Mouse (Mus musculus) left cerebral cortex, adult 18-20 months (tissue): Measurements from ENCODE around the gene Cpa4. TPM values are rescaled to one million over a fixed set of nuclear protein-coding genes. Genes with fewer than 3 reads are reported as not detected.

ENCODE experiments used
- DNase-seq, 2 experiments: peaks; one replicate each; pipeline ENCODE4 v3.0.0; 2021 to 2022; ENCODE audit warnings: low spot score in 2 of 2, mixed read lengths in 1 of 2
- total RNA-seq, 2 experiments: library from RNA; stranded (reverse); gene quantifications; 2 replicates each; pipeline ENCODE4 v1.2.3; 2021

The Cpa4 gene
- total RNA-seq, 2 experiments from 2014 or later = 0.19 to 0.21 TPM

DNA sequence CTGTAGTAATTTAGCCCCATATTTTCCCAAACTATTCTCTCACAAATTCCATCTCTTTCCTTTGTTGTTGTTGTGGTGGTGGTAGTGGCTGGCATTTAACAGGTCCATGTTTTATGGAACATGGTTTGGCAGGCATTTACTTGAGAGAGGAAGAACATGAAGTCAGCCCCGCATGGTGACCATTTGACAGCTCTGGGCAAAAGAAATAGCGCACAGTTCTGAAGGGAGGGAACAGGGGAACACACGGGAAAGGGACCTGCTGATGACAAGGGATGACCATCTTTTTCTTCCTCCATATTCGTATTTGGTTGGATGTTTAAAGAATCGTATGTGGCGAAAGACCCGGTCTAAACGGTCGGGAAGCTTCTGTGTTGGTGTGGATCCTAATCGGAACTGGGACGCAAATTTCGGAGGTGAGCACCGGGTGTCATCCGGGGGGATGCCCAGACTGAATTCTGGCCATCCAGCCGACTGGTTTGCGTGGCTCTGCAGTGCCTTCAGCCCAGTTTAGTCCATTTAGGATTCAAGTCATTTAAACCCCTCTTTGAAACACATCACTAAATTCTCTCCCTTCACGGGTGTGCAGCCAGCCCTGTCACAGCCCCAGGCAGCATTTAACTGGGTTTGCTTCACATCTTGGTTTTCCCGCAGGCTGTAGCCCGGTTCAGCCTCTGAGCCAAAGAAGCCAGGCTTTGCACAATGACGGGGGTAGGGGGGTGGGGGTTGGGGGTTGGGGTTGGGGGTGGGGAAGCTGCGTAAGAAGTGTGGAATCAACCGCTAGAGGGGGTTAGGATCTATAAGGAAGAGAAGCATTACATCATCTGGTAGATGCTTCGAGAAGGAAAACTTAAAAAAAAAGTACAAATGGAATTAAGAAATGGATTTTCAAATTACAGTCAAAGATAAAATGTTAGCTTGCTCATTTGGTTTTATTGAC is 16.3 kb upstream of the Cpa4 start:
- no peak for DNase-seq

DNA sequence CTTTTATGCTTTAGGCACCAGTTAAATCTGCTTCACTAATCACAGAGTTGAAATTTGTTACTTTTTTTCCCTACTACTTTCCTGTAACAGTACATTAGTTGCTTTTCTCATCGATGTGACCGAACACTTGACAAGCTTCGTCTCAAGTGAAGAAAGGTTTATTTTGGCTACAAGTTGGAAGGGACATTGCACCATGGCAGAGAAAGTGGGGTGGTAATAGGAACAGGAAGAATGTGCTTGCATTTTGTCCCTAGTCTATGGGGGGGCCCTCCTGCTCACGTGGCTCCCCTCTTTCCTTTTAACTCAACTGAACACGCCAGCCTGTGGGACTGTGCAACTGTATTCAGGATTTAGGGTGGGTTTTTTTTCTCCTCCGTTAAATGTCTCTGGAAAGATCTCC is 15.5 kb upstream of the Cpa4 start:
- DNase-seq = no peak

DNA sequence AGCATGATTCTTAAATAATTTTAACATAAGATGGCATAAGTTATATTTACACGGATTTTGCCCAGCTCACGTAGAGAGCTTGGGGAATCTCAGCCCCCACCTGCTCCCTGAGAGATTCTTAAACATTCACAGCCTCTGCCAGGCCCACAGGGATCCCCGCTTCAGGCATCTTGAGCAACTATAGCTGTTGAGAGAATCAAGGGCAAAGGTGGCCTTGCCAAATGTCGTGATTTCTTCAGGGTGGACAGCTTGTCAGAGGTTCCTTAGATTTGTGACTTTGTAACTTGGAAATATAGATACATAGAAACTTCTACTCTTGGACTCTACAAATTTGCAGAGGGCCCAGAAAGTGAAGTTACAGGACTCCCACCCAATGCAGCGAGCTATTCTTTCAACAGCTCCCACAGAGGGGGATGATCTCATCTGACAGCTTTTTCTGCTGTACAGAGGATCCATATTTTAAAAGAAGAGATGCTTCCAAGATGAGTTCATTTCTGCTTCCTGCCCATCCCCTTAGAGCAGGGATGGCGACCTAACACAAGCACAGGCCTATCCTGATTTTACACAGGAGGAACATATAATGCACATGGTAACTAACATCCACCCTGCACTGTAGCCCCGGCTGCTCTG is 14.7 kb upstream of the Cpa4 start:
- no peak for DNase-seq

DNA sequence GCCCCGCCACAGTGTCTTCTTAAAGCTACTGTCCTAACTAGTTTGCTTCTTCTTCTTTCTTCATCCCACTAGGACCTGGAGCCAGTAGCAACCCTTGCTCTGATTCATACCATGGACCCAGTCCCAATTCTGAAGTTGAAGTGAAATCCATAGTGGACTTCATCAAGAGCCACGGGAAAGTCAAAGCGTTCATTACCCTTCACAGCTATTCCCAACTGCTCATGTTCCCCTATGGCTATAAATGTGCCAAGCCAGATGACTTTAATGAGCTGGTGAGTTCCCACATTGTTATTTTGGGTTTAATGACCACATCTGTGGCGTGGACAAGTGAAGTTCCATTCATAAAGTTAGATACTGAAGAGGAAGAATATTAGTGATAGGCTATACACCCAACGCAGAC is 14.1 kb upstream of the Cpa4 start:
- DNase-seq = no peak

DNA sequence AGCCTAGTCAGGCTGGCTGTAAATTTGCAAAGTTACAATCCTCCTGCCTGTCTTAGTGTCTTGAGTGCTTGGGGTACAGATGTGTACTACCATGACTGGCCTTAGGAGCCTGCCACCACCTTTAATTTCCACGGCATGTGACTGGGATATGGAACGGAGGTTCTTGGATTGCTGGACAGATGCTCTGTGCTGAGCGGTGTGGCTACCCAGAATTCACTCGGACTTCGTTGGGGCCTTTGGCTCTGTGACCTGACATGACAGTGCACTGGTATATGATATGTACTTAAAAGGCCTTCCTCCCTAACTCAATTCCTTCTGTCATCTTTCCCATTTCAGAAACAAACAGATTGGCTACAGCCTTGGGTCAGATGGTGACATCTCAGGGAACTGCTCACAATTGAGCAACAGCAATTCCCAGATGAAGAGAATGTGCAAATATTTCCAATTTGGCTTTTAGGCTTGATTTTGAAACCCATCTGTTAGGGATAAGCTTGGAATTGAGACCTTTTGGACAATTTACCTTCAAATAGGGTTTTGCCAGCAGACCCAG is 13.5 kb upstream of the Cpa4 start:
- DNase-seq = no peak

DNA sequence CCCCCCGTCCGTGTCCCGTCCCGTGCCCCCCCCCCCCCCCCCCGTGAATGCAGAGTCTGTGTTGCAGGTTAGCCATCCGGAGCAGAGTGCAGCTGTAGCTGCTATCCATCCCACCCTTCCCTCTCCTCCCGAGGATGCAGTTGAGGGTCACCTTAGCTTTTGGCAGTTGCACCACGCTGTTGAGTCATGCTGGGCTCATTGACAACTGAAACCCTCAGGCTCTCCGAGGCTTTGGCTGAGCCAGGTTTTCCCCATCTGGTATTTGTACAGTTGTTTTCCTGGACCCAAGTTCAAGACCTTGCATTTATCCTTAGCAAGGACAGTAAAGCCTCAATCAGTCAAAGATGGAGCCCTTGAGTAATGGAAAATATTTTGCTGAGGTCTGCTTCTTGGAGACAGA is 12.1 kb upstream of the Cpa4 start:
- no peak for DNase-seq

DNA sequence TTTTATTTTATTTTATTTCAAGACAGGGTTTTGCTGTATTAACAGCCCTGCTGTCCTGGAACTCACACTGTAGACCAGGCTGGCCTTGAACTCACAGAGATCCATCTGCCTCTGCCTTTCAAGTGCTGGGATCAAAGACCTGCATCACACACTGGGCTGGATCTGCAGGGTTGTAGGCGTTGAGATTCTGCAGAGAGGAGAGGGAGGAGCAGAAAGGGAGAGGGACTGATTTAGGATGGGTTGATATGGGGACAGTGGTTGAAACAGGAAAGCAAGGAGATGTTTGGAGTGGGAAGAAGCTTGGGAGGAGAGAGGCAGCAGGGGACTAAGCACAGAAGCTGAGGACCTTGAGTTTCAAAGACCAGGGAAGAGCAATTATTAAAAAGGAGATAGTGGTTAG is 8.4 kb upstream of the Cpa4 start:
- DNase-seq = no peak

DNA sequence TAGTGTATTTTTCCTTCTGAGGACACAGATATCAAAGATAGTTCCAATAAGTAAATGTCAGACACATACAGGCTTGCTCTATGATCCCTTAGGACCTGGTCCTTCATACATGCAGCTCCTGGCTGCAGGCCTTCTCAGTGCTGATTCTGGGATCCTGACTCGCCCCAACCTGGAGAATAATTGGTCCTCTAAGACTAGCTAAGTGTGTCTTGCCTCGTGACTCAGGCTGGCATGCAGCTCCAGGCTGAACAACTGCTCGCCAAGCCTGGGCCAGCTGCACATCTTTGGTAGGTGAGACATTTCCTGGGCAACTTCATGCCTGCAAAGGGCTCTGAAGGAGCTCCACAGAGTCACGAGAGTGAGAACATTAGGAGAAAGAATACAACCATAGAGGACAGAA is 6.0 kb upstream of the Cpa4 start:
- no peak for DNase-seq

DNA sequence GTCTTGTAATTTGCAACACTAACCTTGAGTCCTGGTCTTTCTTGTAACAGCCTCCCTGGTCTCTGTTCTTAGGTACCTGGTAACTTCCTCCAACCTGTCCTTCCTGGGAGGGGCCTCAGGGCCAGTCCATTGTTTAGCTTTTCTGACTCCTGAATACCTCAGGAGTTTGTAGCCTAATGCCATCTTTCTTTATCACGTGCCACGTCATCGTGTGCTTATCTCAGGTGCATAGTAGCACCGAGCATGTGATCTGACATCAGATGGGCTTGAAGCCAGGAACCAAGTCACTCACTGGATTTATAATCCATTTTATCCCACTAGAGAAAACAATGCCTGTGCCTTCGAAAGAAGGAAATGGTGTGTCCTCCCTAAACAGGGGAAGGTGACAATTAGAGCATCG is 4.6 kb upstream of the Cpa4 start:
- DNase-seq = no peak

DNA sequence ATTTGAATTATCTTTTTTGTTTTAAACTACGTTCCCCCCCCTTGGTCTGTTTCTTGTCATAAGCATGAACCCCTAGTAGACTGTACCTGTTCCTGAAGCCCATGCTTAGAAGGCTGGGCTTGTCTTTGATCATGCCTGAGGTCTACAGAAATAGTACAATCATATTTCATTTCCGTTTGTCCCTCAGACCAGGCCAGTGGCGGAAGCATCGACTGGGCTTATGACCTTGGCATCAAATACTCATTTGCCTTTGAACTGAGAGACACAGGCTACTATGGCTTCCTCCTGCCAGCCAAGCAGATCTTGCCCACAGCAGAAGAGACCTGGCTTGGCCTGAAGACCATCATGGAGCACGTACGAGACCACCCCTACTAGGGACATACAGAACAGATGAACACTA is 4.1 kb upstream of the Cpa4 start:
- DNase-seq = no peak

DNA sequence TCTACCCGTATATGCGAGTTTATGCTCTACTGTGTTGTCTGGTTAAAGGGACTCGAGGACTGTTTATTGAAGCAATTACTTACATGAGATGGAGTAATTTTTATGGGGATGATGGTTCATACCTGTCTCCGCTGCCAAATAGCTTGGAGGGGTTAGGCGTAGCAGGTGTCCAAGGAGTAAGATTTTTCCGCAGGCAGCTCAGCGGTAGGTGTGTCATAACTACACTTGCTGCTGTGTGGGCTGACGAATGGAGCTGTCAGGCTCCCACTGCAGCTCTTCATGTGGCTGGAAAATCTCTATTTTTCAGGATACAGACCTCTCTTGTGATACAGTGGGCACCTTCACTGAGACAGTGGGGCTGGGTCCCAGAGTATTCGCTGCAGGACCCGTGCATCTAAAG is 1.2 kb downstream of the Cpa4 start:
- DNase-seq = peak in 1 of 2 experiments; percentile 49

DNA sequence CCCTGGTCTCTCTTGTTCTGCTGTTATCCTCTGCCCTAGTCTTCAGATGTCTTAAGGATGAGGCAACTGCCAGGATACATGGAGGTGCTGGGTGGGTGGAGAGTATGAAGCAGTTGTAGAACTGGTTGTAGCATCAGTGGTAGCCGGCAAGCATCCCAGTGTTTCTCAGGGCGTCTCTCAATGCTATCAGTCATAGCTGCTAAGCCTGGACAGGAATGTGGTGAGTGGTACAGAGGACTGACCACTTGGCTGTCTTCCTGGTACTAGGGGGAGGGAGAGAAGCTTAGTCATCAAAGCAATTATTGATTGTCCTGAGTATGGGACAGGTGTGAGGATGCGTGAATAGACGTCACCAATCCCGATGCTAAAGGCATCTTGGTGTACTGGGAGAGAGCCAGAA is 1.8 kb downstream of the Cpa4 start:
- DNase-seq = peak in 1 of 2 experiments; percentile 42

DNA sequence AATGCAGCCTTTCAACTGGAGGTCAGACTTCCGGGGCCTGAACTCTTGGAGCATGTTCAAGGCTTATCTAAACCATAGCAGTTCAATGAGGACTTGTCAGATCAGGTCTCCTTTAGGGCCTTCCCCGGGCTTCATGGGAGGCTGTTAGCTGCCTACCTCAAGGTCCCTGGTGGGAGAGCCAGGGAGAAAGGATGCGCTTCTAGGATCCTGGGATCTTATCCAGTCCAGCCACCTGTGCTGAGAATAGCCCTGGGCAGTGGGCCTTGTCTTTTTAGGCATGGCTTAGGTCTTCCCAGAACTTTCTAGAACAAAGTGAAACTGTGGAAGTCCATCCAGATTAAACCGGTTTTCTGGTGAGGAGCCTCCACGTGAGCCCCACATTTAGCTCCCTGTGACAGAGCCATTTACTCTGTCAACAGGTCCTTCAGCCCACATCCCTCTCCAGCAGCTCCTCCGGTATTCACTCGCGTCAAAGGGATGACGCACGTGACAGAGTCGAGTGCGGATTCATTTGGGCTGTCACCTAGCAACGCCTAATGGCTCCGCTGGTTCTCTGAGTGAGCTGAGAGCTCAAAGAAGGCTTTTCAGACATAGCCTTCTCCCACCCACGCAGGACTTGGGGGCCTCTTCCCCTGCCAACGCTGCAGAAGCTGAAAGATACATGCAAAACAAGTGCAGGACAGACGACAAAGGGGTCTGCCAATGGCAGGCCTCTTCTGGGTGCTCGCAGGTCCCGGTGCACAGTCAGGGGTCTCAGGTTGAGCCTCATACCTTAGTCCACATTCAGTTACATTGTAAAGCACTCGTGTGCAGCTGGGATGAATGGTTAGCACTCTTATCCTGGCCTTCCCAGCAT is 4.5 kb downstream of the Cpa4 start:
- DNase-seq = peak; percentile 69 to 84

DNA sequence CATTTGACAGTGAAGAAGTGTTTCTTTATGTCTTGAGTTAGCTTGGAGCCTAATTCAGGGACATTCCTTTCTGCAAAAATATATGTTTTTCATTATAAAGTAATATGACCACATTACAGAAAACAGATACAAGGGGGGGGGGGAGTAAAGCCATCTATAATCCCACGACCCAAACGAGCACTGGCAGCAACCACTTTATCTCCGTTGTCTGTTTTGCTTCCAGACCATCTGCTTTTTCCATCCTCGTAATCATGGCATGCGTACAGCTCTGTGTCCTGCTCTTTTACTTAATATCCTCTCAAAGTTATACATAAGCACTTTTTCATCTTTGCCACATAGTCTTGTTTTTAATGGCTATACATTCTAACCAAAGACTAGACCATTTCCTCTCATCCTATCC is 5.2 kb downstream of the Cpa4 start:
- DNase-seq = no peak

DNA sequence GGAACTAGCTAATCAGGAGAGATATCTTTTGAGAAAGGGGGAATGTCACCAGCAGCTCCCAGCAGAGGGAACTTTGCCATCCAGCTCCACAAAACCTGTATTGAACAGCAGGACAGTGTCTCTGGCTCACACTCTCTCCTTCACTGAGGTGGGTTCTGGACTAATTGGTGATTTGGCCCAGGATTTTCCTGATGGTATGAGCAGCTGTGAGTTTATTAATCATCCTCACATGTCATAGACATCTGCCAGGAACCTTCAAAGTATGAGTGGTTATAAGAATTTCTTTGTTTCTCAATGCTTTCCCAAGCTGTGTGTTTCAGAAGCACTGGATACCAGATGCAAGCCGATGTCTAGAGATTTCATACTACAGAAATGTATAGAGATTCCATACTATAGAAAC is 6.8 kb downstream of the Cpa4 start:
- no peak for DNase-seq

DNA sequence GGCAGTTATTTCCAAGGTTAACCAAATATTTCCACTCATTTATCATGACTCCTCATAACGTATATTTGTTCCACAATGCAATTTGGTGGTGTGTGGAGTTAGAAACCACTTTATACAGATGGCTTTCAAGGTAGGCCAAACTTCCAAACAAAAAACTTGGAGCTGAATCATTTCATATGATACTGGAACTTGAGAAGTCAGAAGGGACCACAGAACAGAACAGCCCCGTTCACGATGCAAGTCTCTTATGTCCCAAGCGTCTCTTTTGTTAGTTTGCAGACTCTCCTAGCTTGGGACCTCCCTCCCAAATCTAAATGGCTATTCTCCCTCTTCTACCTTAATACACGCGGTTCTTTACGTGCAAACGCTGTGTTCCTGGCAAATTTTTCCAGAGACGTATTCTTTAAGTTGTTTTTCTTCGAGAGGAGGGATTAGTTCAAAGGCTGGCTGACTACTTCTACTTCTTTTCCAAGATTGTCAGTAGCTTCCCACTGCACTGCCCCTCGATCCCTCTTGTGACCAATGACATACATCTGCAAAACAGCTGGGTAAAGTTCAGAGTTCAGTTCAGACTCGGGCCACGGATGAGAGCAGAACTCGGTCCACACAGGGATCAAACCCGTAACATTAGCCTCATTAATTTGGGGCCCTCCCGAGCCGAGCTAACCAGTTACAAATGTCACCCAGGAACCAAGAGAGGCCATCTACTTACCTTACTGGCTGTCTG is 8.5 kb downstream of the Cpa4 start:
- DNase-seq = no peak

DNA sequence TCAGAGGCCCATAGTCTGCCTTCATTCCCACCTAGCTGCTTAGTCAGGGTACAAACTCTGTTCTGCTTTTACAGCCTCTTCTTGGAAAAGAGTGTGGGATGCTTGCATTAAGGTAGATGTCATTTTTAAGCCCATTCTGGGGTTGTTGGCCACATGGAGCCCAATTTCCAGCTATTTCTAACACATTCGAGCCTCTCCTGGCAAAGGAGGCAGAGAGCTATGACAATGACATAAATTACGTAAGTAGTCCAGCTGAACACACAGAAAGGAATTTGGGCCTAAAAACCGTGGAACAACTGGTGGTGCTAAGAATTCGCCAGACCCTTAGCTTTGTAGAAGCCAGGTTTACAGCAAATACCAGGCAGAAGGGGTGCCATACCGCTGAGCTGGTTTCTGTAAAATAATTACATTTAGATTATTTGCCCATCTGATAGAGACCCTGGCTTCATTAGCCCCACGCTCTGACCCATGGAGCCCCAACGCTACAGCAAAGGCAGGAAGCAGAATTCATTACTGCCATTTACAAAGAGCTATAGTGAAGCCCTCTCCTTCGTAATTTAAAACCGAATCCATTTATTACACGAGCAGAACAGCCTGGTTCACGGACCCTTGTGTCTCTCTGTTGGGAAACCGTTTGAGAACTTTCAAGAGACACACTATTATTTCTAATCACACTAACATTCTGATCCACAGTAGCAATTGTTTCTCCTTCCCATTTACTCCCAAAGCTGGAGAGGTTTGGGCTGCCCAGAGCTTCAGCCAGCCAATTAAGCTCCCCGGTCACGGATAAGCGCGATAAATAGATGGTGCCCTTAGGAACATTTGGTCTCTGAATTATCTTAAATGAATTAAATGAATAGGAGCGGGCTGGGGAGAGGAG is 12.0 kb downstream of the Cpa4 start:
- DNase-seq = peak in 1 of 2 experiments; percentile 19

DNA sequence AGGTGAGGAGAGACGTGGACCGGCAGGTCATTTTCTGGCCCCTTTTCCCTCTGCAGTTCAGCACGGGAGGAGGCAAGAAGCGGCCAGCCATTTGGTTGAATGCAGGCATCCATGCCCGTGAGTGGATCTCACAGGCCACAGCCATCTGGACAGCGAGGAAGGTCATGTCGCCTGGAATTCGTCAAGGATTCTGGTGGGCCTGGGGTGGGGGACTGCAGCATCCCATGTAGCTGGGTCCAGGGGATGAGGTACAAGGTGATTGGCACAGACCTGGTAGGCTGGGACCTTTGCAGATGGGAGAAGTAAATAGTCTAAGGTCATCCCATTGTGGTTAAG is 12.6 kb downstream of the Cpa4 start:
- DNase-seq = no peak

DNA sequence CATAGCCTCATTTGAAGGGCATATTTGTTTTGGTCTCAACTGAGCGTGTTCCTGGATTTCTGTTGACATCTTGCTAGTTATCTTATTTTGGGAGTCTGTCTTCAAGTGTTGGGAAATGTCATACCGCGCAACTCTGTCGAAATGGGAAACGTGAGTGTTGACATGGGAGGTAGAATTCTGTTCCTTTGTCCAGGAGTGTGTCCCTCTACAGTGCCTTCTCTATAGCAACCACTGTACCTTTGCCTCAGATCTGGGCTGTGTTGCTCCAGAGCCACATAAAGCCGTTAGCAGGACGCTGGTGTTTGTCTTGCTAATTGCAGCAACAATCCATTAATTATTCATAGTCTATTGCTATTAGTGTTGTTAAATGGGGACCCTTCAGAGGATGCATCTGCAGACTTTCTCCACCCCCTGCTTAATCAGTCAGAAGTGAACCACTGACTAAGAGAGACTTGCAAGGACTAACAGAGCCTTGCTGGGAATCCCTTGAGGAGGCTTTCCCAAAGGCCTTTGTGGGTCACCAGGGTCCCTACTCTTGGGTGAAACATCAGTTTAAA is 18.8 kb downstream of the Cpa4 start:
- DNase-seq = no peak

DNA sequence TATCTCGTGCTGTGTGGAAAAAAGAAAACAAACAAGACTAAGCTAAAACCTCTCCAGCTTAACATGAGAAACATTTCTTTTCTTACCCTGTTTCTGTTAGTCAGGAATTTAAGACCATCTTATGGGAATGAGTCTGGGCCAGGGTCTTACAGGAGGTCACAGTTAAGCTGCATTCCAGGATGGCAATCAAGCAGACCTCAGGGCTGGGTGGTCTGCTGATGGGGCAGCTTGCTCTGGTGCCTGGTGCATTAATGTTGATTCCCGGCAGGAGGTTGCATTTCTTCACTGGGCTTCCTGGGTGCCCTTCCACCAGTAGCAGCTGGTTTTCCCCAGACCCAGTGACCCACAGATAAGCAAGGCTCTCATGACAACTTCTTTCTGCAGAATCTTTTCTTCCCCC is 21.6 kb downstream of the Cpa4 start:
- DNase-seq = no peak
